Mouse (Mus musculus): ENCODE measurements around the gene Stk38. TPM values are rescaled to one million over a fixed set of nuclear protein-coding genes. Genes with fewer than 3 reads are reported as not detected.
A peak's percentile ranks its signal among the peaks of the same experiment; 100 is the strongest.
"Not testable (repeated sequence)": the region's sequence is repeated elsewhere in the genome, so short reads cannot be mapped to it uniquely, and the experiment has no call there.

The Stk38 gene
- polyA plus RNA-seq, 1 experiment from 2014 or later: 98.3 TPM

- no peak overlapping the region for H3K4me3 ChIP-seq (replicated peaks)
- H3K4me1 ChIP-seq: peaks cover 13% of the 10 kb centered on the region
- H3K4me2 ChIP-seq: no peak overlapping the region
- 62% methylated on average over 3 of the region's 3 CpGs for WGBS
- no peaks in the 10 kb centered on the region for H3K27me3 ChIP-seq (replicated peaks)
- H3K9me3 ChIP-seq: no peaks in the 10 kb centered on the region
- ATAC-seq (ENCODE audit: insufficient read depth, low FRiP score, low read depth): no peak
- no peak overlapping the region for H3K27ac ChIP-seq
- H3K9ac ChIP-seq: no peak overlapping the region
- H3K36me3 ChIP-seq: peaks cover 30% of the 10 kb centered on the region
Observed at GRCm38 (mm10) chr17:29047697-29048514, 40.1 kb upstream of the Stk38 start.

- no peak for ATAC-seq (ENCODE audit: insufficient read depth, low FRiP score, low read depth)
- Histone ChIP-seq H3K27me3 (replicated peaks) (no peaks in the 10 kb centered on the region), H3K4me1 (peaks cover 13% of the 10 kb centered on the region), H3K9me3 (no peaks in the 10 kb centered on the region), H3K36me3 (peaks cover 31% of the 10 kb centered on the region), H3K4me3 (replicated peaks) (no peak overlapping the region), H3K27ac (no peak overlapping the region), H3K4me2 (no peak overlapping the region), H3K9ac (no peak overlapping the region)
- 87% methylated on average over 3 of the region's 3 CpGs for WGBS
Observed at GRCm38 (mm10) chr17:29046863-29047262, 39.1 kb upstream of the Stk38 start.

- 53% methylated on average over 12 of the region's 12 CpGs for WGBS
- H3K9me3 ChIP-seq: no peaks in the 10 kb centered on the region
- no peaks in the 10 kb centered on the region for H3K27me3 ChIP-seq (replicated peaks)
- H3K9ac ChIP-seq: no peak overlapping the region
- H3K4me1 ChIP-seq: peaks cover 9% of the 10 kb centered on the region
- peak; percentile 80 for ATAC-seq (ENCODE audit: insufficient read depth, low FRiP score, low read depth)
- peaks cover 31% of the 10 kb centered on the region for H3K36me3 ChIP-seq
- H3K27ac ChIP-seq: peak overlapping the region; percentile 71
- H3K4me2 ChIP-seq: no peak overlapping the region
- H3K4me3 ChIP-seq (replicated peaks): no peak overlapping the region
Observed at GRCm38 (mm10) chr17:29045741-29046530, 38.1 kb upstream of the Stk38 start.

- peaks cover 31% of the 10 kb centered on the region for H3K36me3 ChIP-seq
- no peaks in the 10 kb centered on the region for H3K27me3 ChIP-seq (replicated peaks)
- H3K9ac ChIP-seq: no peak overlapping the region
- peaks cover 2% of the 10 kb centered on the region; the same call in 1 of the 2 replicates for H3K4me1 ChIP-seq
- no peaks in the 10 kb centered on the region for H3K9me3 ChIP-seq
- peak overlapping the region; percentile 10; the same call in 1 of the 2 replicates for H3K27ac ChIP-seq
- 61% methylated on average over 1 of the region's 1 CpGs for WGBS
- no peak for ATAC-seq (ENCODE audit: insufficient read depth, low FRiP score, low read depth)
- no peak overlapping the region for H3K4me2 ChIP-seq
- H3K4me3 ChIP-seq (replicated peaks): no peak overlapping the region
Observed at GRCm38 (mm10) chr17:29044925-29045319, 37.1 kb upstream of the Stk38 start.

GRCm38 (mm10) chr17:29044146-29044924, 36.5 kb upstream of the Stk38 start:
- H3K36me3 ChIP-seq: peaks cover 36% of the 10 kb centered on the region
- H3K9ac ChIP-seq: no peak overlapping the region
- no peak overlapping the region for H3K4me3 ChIP-seq (replicated peaks)
- H3K27me3 ChIP-seq (replicated peaks): no peaks in the 10 kb centered on the region
- H3K9me3 ChIP-seq: no peaks in the 10 kb centered on the region
- peaks cover 2% of the 10 kb centered on the region; the same call in 1 of the 2 replicates for H3K4me1 ChIP-seq
- WGBS: 86% methylated on average over 6 of the region's 6 CpGs
- no peak overlapping the region for H3K27ac ChIP-seq
- H3K4me2 ChIP-seq: no peak overlapping the region
- ATAC-seq (ENCODE audit: insufficient read depth, low FRiP score, low read depth): no peak

GRCm38 (mm10) chr17:29043583-29043982, 35.8 kb upstream of the Stk38 start:
- H3K27me3 ChIP-seq (replicated peaks): no peaks in the 10 kb centered on the region
- ATAC-seq (ENCODE audit: insufficient read depth, low FRiP score, low read depth): no peak
- H3K27ac ChIP-seq: no peak overlapping the region
- no peaks in the 10 kb centered on the region for H3K9me3 ChIP-seq
- no peaks in the 10 kb centered on the region; the same call in 1 of the 2 replicates for H3K4me1 ChIP-seq
- H3K36me3 ChIP-seq: peaks cover 42% of the 10 kb centered on the region
- H3K4me2 ChIP-seq: no peak overlapping the region
- no peak overlapping the region for H3K4me3 ChIP-seq (replicated peaks)
- 90% methylated on average over 3 of the region's 3 CpGs for WGBS
- no peak overlapping the region for H3K9ac ChIP-seq

- no peaks in the 10 kb centered on the region; the same call in 1 of the 2 replicates for H3K4me1 ChIP-seq
- no peaks in the 10 kb centered on the region for H3K27me3 ChIP-seq (replicated peaks)
- no peak overlapping the region for H3K4me3 ChIP-seq (replicated peaks)
- peaks cover 48% of the 10 kb centered on the region for H3K36me3 ChIP-seq
- H3K4me2 ChIP-seq: no peak overlapping the region
- no peak for ATAC-seq (ENCODE audit: insufficient read depth, low FRiP score, low read depth)
- H3K27ac ChIP-seq: no peak overlapping the region
- no peak overlapping the region for H3K9ac ChIP-seq
- no peaks in the 10 kb centered on the region for H3K9me3 ChIP-seq
Observed at GRCm38 (mm10) chr17:29042569-29042968, 34.8 kb upstream of the Stk38 start.

GRCm38 (mm10) chr17:29041632-29042031, 33.8 kb upstream of the Stk38 start:
- ATAC-seq (ENCODE audit: insufficient read depth, low FRiP score, low read depth); H3K27me3 ChIP-seq (replicated peaks); H3K9me3 ChIP-seq; H3K4me3 ChIP-seq (replicated peaks); H3K4me2 ChIP-seq; H3K9ac ChIP-seq; H3K27ac ChIP-seq; H3K4me1 ChIP-seq: not testable (repeated sequence)
- H3K36me3 ChIP-seq: peaks cover 52% of the 10 kb centered on the region
- WGBS: 74% methylated on average over 3 of the region's 3 CpGs

- H3K9me3 ChIP-seq: no peaks in the 10 kb centered on the region
- H3K4me3 ChIP-seq (replicated peaks): no peak overlapping the region
- peaks cover 45% of the 10 kb centered on the region for H3K36me3 ChIP-seq
- H3K9ac ChIP-seq: no peak overlapping the region
- 62% methylated on average over 11 of the region's 11 CpGs for WGBS
- H3K4me1 ChIP-seq: peaks cover 12% of the 10 kb centered on the region
- no peak overlapping the region for H3K27ac ChIP-seq
- H3K4me2 ChIP-seq: no peak overlapping the region
- no peak for ATAC-seq (ENCODE audit: insufficient read depth, low FRiP score, low read depth)
- no peaks in the 10 kb centered on the region for H3K27me3 ChIP-seq (replicated peaks)
Observed at GRCm38 (mm10) chr17:29039351-29039750, 31.6 kb upstream of the Stk38 start.

- H3K27ac ChIP-seq: no peak overlapping the region
- H3K9ac ChIP-seq: no peak overlapping the region
- peaks cover 33% of the 10 kb centered on the region for H3K36me3 ChIP-seq
- no peak for ATAC-seq (ENCODE audit: insufficient read depth, low FRiP score, low read depth)
- peaks cover 12% of the 10 kb centered on the region for H3K4me1 ChIP-seq
- peak overlapping the region; percentile 58 for H3K4me3 ChIP-seq (replicated peaks)
- no peaks in the 10 kb centered on the region for H3K27me3 ChIP-seq (replicated peaks)
- peak overlapping the region; percentile 57 for H3K4me2 ChIP-seq
- H3K9me3 ChIP-seq: no peaks in the 10 kb centered on the region
Observed at GRCm38 (mm10) chr17:29035506-29035905, 27.7 kb upstream of the Stk38 start.

GRCm38 (mm10) chr17:29034264-29034663, 26.5 kb upstream of the Stk38 start:
- ATAC-seq (ENCODE audit: insufficient read depth, low FRiP score, low read depth): no peak
- peak overlapping the region; percentile 82; the same call in 1 of the 2 replicates for H3K9ac ChIP-seq
- peak overlapping the region; percentile 58 for H3K4me3 ChIP-seq (replicated peaks)
- H3K27me3 ChIP-seq (replicated peaks): no peaks in the 10 kb centered on the region
- peaks cover 27% of the 10 kb centered on the region for H3K36me3 ChIP-seq
- H3K9me3 ChIP-seq: no peaks in the 10 kb centered on the region
- peak overlapping the region; percentile 57 for H3K4me2 ChIP-seq
- peak overlapping the region; percentile 97; the same call in 1 of the 2 replicates for H3K27ac ChIP-seq
- peaks cover 12% of the 10 kb centered on the region for H3K4me1 ChIP-seq
